Mouse (Mus musculus): ENCODE measurements around the gene Gamt. TPM values are rescaled to one million over a fixed set of nuclear protein-coding genes. Genes with fewer than 3 reads are reported as not detected.
"Not testable (repeated sequence)": the region's sequence is repeated elsewhere in the genome, so short reads cannot be mapped to it uniquely, and the experiment has no call there.

Gene Gamt
- total RNA-seq, 4 experiments from 2014 or later, result 10.3 to 17.1 (median 14.7) TPM

DNA sequence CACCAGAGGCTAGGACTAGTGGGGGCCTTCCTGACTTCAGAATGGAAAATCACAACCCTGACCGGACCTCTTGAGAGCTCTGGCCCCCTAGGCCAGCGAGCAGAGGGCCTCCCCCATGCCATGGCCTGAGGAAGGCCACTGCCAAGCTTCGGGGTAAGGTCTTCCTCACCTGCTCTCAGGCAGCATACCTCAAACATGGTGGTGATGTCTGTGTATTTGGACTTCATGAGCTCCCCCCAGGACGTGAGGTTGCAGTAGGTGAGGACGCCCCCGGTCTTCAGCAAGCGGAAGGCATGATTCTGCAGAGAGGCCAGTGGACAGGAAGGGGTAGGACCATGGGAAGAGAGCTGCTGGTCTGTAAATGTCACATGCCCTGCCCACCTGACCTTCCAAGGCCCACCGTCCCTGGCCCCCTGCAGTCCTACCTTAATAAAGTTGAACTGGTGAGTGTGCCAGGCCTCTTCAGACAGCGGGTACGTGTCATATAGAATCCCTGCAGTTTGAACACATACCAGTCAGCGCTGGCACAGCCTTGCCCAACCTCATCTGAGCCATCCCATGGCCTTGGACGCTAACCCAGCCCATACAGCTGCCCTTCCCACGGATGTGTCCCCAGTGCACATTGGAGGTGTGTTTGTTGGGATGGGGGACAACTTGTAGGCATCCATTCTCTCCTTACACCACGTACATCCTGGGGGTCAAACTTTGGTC is 1.9 kb downstream of the Gamt start:
- DNase-seq (ENCODE audit: low spot score), result no peak

DNA sequence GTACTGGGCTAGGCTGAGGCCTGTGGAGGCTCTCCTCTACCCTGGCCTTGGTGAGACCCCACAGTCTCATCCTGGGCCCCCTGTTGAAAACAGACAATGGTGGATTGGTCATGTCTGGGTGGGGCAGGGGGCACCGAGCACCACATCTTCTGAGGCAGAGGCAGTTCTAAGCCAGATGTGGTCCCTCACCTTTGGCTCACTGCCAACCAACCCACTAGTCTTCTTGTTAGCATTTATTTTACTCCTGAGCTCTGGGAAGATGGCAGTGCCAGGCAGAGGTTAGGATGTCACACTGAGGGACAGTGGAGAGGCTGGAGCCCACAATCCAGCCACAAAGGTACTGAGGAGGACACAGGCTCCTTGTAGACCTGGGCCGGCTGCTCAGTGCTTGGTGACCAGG is 2.9 kb downstream of the Gamt start:
- DNase-seq (ENCODE audit: low spot score), result no peak

DNA sequence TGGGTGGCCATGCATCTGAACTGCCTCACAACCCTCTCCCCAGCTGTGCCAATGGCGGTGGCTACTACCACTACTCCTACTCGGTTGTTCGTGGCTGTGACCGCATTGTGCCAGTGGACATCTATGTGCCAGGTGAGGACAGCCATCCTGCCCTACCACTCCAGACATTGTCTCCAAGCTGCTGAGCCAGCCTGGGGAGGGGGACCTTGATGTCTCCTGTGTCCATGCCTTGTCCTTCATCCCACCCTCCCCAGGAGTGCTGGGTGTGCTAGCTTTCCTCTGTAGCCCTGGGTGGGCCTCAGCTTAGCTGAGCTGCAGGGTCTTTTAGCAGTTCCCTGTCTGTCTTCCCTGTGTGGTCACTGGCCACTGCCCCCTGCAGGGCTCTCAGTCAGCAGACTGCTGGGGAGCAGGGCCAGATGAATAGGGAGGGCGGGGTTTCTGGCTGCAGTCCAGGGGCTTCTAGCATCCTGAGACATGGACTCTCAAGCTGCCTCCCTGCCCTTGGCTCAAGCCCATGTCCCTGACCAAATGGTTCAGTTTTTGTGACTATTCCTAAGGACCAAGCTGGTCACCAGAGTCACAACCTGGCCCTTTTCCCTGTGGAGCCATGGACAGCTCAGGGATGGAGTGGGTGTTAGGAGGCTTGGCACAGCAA is 4.8 kb downstream of the Gamt start:
- no peak for DNase-seq (ENCODE audit: low spot score)

DNA sequence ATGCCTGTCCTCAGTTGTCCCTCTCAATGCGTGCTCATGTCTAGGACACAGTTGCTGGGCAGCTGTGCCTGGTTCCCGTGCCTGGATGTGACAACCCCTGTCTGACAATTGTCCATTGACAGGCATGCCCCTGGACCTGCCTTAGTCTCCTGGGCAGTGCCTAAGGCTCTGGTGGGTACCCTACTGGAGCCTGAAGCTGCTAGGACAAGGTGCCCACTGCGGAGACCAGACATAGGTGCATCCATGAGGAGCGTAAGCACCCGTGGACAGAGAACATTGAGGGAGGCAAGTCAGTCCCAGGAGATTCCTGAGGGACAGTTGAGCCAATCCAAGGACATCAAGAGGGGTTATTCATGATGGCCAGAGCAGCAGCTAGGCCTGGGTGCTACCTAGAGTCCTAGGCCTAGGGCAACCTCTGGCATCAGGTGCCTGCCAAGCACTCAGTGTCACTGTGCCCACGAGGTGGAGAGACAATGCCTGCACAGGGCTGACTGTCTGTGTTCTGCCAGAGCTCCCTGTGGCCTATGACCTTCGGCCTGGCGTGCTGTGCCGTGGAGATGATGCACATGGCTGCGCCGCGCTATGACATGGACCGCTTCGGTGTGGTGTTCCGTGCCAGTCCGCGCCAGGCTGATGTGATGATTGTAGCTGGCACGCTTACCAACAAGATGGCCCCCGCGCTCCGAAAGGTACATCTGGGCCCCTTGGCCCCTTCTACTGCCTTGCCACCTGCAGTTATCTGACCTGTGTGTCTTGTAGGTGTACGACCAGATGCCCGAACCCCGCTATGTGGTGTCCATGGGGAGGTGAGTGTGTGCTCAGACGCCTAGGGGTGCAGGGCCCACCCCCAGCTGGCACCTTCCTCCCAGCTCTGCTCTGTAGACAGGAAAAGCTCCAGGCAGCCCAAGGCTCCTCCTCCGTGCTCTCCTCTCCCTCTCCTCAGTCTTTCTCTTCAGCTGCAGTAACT is 6.2 kb downstream of the Gamt start:
- no peak for DNase-seq (ENCODE audit: low spot score)

DNA sequence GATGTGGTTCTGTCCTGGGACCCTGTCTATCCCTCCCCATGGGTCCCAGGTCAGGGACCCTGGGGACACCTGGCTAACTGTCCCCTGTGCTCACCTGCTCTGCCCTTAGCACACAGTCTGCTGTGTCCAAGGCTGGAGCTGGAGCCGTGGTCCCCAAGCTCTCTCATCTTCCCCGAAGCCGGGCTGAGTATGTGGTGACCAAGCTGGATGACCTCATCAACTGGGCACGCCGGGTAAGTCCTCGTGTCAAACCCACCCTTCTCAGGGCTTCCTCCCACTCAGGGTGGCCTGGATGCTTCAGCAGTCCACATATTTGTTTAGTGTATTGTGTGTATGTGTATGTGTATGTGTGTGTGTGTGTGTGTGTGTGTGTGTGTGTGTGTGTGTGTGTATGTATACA is 7.3 kb downstream of the Gamt start:
- no peak for DNase-seq (ENCODE audit: low spot score)

DNA sequence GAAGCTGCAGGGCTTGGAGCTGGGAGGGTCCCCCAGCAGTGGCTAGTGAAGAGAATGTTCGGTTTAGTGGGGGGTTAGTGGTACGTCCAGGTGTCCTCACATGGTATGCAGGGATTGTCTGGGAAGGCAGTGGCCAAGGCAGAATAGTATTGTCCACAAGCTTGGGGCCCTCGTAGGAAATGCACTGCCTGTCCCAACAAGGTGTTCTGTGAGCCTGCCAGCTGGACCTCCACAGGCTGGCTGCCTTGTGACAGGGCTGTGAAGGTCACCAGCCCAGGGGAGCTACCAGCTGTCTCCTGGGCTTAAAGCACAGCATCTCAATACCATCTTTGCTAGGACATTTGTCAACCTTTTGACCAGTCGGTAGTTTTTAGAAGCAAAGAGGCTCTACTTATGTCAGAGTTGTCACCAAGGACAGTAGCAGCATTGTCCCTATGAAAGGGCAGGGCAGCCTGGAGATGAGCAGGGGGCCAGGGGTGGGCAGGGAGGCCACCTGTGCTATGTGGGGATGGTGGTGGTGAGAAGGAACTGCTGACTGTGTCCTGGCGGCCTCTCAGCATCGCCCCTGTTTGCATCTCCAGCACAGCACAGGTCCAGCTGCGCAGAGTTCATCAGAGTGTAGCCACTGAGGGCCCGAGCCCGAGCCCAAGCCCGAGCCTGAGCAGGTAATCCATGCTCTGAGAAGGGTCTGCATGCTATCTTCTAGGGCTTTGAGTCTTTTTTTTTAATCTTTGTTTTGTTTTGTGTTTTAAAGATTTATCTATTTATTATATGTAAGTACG is 8.1 kb downstream of the Gamt start:
- peak; percentile 42 for DNase-seq (ENCODE audit: low spot score)

DNA sequence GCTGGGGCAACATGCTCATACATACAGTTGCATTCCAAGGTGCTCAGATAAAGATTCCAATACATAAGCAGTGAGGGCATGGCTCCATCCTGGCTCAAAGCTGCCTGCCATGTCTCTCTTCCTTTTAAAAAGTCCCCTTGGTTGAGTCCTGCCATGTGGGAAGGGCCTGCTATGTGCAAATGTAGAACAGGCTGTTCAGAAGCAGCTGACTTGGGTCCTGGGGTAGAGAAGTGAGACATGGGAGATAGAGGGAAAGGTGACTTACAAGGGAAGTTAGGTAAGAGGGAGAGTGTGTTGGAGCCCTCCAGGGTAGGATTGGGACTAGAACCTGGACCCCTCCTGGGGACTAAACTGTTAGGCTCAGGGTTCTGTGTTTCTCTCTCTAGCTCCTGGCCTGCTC is 8.8 kb downstream of the Gamt start:
- no peak for DNase-seq (ENCODE audit: low spot score)

DNA sequence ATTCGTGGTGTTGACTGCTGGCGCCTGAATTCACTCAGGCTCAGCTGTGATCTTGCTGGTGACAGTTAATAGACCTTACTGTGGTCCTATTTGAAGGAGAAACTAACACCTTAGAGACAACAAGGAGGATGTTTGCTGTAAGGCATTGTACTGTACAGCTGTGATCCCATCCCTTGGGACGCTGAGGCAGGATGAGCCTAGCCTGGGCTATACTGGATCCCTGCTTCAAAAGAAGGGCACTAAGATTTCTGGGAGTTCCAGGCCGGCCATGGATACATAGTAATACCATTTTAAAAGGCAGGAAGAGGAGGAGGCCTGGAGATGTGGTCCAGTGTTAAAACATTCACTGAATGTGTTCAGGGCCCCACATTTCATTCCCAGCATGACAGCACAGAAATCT is 10.2 kb downstream of the Gamt start:
- DNase-seq (ENCODE audit: low spot score), result no peak

DNA sequence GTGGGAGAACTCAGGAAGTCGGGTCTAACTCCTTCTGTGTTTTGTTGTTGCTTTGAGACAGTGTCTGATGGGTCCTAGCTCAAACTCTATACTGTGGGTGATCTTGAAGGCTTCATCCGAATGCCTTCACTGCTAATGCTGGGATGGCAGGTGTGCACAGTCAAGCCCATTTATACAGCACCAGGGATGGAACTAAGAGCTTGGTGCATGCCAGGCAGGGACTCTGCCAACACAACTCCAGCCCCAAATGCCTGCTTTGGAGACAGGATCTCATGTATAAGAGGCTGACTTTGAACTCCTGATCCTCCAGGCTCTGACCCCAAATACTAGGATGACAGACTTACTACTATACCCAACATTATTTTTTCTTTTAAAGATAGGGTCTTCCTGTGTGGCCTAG is 10.8 kb downstream of the Gamt start:
- DNase-seq (ENCODE audit: low spot score), result no peak

DNA sequence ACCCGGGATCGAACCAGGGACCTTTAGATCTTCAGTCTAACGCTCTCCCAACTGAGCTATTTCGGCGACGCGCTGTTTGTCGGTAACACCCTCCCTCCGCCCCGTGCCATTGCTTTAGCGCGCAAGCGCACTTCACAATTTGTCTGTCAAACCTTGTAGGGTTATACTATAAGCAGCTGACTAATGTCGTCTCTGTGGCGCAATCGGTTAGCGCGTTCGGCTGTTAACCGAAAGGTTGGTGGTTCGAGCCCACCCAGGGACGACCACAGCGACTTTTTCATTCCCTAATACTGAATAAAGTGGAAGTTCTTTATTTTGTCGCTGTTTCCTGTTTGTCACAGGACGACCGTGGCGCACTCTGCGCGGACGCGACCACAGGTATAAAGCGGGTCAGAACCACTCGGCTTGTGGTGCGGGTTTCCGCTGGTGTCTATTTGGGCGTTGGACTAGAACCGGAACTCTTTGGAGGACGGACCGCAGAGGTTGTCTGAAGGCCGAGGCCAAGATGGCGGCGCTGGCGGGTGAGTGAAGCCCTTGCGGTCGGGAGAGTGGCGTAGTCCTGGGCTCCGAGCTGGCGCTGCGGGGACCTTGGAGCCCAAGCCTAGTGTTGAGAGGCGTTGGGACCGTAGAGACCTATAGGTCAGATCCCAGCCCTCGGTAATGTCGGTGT is 11.7 kb downstream of the Gamt start, which contains the start of gene Ndufs7:
Ndufs7 (plus strand) TSS at position 151 of the 670 bp plus-strand sequence.
- DNase-seq (ENCODE audit: low spot score), result peak; percentile 99

DNA sequence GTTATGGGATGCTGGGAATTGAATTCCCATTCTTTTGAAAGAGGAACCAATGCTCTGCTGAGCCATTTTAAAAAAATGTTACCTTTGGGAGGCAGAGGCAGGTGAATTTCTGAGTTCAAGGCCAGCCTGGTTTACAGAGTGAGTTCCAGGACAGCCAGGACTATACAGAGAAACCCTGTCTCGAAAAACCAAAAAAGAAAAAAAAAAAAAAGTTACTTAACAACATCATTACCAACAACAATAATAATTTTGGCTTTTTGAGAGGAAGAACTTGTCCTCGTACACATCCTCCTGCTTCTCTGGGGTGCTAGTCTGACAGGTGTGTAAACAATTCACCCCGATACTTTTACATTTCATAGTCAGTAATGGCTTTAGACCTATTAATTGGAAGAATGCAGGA is 12.4 kb downstream of the Gamt start:
- not testable (repeated sequence) for DNase-seq (ENCODE audit: low spot score)

DNA sequence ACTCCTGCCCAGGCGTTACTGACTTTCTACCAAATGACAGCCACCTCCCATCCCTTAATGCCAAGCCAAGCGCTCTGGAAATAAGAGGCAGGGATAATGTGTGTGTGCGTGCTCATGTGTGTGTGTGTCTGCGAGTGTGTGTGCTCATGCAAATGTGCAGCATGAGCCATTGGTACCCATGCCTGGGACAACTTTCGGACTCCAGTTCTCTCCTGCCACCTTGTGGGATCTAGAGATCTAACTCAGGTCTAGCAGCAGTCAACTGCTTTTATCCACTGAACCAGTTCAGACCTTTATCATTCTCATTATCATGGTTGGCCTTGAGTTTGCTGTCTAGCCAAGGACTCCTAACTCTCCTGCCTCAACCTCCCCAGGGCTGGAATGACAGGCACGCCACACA is 13.0 kb downstream of the Gamt start:
- DNase-seq (ENCODE audit: low spot score), result no peak

DNA sequence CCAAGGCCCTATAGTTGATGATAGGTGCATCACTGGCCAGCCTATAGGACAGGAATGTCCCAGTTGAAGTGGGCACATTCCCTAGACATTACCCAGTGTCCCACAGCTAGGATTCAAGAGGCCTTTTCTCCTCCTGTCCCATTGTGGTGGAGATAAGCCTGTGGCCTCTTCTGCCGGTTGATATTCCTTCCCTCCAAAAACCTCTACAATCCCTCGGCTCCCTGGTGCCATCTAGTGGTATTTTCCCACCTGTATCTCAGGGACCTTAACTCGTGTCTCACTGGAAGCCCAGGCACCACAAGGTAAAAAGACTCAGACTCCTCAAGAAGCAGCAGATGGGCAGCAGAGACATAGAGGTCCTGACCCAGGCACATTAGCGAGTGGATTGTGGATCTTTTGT is 15.2 kb downstream of the Gamt start:
- DNase-seq (ENCODE audit: low spot score), result peak; percentile 84

DNA sequence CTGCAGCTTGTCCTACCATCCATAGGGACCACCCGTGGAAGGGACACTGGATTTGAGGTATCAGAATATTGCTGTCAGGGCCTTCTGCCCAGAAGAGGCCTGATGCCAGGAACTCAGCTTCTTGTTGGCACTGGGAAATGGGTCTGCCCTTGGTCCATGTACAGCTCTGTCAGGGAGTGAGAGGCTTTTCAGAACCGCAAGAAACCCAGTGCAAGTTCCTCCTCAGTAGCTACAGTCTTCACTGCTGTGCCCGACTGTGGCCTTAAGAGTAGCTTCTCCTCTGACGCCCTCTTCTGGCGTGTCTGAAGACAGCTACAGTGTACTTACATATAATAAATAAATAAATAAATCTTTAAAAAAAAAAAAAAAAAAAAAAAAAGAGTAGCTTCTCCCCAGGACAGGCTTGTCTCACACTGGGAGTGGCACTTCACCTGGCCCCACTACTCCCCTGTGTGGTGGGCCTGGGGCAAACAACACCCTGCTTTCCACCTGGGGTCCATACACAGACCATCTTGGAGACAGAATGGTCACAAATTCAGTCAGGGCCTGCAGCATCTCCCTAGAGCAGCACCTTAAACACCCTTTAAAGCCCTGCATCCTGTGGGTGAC is 15.9 kb downstream of the Gamt start:
- DNase-seq (ENCODE audit: low spot score), result no peak

DNA sequence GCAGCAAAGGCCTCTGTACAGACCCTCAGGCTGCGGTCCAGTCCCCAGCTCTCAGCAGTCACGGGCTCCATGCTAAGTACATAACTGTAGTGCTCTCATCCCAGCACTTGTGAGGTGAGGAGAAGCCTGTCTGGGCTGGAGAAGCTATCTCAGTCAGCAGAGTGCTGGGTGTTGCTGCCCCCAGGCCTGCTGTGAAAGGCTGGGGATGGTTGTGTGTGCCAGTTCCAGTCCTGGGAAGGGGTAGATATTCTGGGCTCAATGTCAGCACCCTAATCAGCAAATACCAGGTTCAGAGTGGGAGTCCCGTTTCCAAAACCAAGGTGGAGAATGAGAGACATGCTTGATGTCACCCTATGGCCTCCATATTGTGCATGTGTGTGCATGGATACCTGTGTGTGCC is 18.2 kb downstream of the Gamt start:
- DNase-seq (ENCODE audit: low spot score), result no peak

DNA sequence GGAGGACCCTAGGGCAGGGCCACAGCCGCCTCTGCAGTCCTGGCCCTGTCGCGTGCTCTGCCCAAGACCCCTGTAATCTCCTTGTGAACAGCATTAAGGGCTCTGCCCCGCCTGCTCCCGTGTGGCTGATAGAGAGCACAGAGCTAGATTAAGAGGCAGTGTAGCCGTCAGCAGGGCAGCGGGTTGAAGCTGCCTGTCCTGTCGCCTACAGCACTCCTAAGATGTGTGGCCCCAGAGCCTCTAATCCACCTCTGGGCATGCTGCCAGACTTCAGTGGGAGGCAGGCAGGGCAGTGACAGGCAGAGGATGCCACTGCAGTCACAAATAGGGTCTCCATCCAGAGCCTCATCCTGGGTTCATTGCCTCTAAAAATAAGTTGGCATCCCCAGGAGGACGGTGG is 18.7 kb downstream of the Gamt start:
- no peak for DNase-seq (ENCODE audit: low spot score)

DNA sequence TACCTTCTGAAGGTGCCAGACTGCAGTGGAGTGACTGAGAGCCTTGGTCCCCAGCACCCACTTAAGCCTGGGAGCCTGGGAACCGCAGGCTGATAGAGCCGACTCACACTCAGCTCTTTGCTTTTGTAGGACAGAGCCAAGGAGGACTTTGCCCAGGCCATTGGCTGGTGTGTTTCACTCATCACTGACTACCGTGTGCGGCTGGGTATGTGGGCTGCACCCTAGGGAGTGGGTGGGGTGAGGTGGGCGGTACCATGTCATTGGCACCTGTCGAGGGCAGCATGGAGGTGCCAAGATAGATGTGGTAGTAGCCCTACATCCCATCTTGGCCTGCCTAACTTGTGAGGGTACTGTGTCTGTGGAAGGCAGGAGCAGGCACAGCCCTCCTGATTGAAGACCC is 21.0 kb downstream of the Gamt start:
- no peak for DNase-seq (ENCODE audit: low spot score)

DNA sequence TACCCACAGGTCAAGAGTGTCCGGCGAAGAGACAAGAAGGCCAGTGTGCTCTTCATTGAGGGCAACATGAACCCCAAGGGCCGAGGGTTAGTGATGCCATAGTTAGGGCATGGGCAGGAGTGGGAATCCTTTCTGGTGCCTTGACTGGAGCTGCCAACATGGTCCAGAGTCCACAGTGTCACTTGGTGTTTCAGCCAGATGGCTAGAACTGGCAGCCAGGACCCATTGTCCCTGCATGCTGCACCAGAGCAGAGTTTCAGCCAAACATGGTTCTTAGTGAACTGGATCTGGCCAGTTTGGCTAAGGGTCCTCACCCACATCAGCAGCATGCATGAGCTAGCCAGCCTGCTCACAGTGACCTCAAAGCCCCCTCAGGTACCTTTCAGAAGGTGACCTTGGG is 22.5 kb downstream of the Gamt start:
- no peak for DNase-seq (ENCODE audit: low spot score)

DNA sequence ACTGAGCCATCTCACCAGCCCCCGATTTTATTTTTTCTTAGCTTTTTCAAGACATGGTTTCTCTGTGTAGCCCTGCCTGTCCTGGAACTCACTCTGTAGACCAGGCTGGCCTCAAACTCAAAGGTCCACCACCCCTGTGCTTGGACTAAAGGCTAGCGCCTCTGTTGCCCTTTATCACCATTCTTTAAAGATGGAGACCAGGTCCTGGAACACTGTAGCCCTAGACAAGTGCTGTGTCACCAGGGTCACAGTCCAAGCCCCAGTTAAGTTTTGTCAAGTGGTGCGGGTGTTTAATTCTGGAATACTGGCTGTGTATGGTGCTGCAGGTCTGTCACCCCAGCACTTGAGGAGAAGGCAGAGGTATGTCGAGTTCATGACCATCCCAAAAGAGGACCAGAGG is 23.8 kb downstream of the Gamt start:
- DNase-seq (ENCODE audit: low spot score), result no peak

DNA sequence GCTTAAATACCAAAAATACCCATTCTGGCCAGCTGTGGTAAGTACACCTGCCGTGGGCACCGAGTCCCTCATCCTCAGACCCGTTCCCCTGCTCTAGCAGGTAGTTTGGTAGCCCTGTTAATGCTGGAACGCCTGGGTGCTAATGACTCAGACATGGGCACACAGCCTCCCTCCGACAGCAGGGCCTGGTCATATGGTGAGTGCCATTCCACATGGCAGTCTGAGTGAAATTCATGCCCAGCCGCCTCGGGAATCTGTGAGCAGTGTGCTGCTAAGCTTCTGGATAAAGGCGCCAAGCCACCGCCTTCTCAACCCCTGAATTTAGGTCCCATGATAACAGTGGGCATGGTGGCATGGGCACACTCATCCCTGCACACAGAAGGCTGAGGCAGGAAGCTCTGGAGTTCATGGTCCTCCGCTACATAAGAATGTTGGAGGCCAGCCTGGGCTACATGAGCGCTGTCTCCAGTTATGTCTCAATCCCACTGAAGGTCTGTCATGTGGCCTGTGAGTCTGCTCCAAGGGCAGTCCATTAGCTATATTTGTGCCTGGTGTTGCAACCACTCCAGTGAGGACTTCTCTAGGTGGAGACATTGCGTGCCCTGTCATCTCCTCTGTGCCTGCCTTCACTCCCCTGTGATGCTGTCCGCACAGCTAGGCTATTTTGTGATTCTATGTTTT is 24.5 kb downstream of the Gamt start:
- no peak for DNase-seq (ENCODE audit: low spot score)

Data from heart, adult 8-10 months (tissue).